Mouse (Mus musculus): ENCODE results near the gene Trpm2.
A peak's percentile ranks its signal among the peaks of the same experiment; 100 is the strongest.
"Not testable (repeated sequence)": the region's sequence is repeated elsewhere in the genome, so short reads cannot be mapped to it uniquely, and the experiment has no call there.

Gene Trpm2

GRCm38 (mm10) chr10:77976458-77977150 is 6.2 kb upstream of the Trpm2 start:
- DNase-seq, result no peak

- no peak for DNase-seq
Observed at GRCm38 (mm10) chr10:77975653-77976052, 5.3 kb upstream of the Trpm2 start.

- no peak for DNase-seq
Observed at GRCm38 (mm10) chr10:77974811-77975210, 4.4 kb upstream of the Trpm2 start.

- no peak for DNase-seq
Observed at GRCm38 (mm10) chr10:77974323-77974722, 4.0 kb upstream of the Trpm2 start.

- no peak for DNase-seq
Observed at GRCm38 (mm10) chr10:77971709-77972553, 1.6 kb upstream of the Trpm2 start.

- DNase-seq, result no peak
Observed at GRCm38 (mm10) chr10:77971191-77971590, 828 bp upstream of the Trpm2 start.

- no peak for DNase-seq
Observed at GRCm38 (mm10) chr10:77969973-77970325, 414 bp downstream of the Trpm2 start.

- DNase-seq, result no peak
Observed at GRCm38 (mm10) chr10:77969274-77969972, 940 bp downstream of the Trpm2 start.

GRCm38 (mm10) chr10:77963971-77964370 is 6.4 kb downstream of the Trpm2 start:
- no peak for DNase-seq

- no peak for DNase-seq
Observed at GRCm38 (mm10) chr10:77962725-77963124, 7.6 kb downstream of the Trpm2 start.

- not testable (repeated sequence) for DNase-seq
Observed at GRCm38 (mm10) chr10:77950468-77950867, 19.9 kb downstream of the Trpm2 start.

- DNase-seq, result no peak
Observed at GRCm38 (mm10) chr10:77939685-77940084, 30.7 kb downstream of the Trpm2 start.

GRCm38 (mm10) chr10:77927375-77927774 is 43.0 kb downstream of the Trpm2 start:
- no peak for DNase-seq

GRCm38 (mm10) chr10:77926140-77926539 is 44.2 kb downstream of the Trpm2 start:
- DNase-seq, result peak; percentile 27

- no peak for DNase-seq
Observed at GRCm38 (mm10) chr10:77922681-77923080, 47.7 kb downstream of the Trpm2 start.

GRCm38 (mm10) chr10:77921009-77921408 is 49.4 kb downstream of the Trpm2 start:
- no peak for DNase-seq

GRCm38 (mm10) chr10:77916636-77917335 is 53.6 kb downstream of the Trpm2 start:
- DNase-seq, result peak; percentile 27

GRCm38 (mm10) chr10:77913292-77913691 is 57.1 kb downstream of the Trpm2 start:
- no peak for DNase-seq

GRCm38 (mm10) chr10:77912605-77913004 is 57.8 kb downstream of the Trpm2 start:
- DNase-seq, result no peak

GRCm38 (mm10) chr10:77902894-77903715 is 67.3 kb downstream of the Trpm2 start:
- DNase-seq, result peak; percentile 43

GRCm38 (mm10) chr10:77902211-77902893 is 68.0 kb downstream of the Trpm2 start, which contains the start of gene Lrrc3:
Gene Lrrc3, minus strand, starts transcription at chr10:77902536.
- peak; percentile 57 for DNase-seq
